Mouse (Mus musculus): Measurements from ENCODE around the gene Gab1.

The Gab1 gene

GRCm38 (mm10) chr8:80810442-80810841, 69.9 kb downstream of the Gab1 start:
- no peak for DNase-seq (ENCODE audit: low read depth)

GRCm38 (mm10) chr8:80807807-80808505, 72.4 kb downstream of the Gab1 start:
- no peak for DNase-seq (ENCODE audit: low read depth)

DNA sequence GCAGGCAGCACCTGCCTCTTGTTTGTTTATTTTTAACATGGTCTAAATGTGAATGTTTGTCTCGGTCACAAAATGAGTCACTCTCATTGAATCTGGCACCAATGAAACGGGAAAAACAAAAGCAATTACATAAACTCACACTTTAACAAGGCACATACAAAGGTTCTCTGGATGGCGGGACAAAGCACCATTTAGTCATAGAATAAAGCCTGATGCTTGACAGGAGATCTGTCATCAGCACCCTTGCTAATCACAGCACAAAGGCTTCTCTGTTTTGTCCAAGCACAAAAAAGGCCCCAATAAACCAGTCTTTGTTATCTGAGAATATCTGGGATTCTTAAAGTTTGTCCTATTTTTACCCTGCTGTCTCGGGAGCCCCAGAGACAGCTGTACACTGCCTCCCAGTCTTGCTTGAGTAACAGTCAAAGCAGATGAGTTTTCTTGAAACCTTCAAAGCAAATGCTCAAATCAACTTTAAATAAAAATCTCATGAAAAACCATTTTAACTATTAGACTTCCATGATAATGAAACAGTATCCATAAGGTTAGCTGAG, 76.2 kb downstream of the Gab1 start:
- no peak for DNase-seq (ENCODE audit: low read depth)

DNA sequence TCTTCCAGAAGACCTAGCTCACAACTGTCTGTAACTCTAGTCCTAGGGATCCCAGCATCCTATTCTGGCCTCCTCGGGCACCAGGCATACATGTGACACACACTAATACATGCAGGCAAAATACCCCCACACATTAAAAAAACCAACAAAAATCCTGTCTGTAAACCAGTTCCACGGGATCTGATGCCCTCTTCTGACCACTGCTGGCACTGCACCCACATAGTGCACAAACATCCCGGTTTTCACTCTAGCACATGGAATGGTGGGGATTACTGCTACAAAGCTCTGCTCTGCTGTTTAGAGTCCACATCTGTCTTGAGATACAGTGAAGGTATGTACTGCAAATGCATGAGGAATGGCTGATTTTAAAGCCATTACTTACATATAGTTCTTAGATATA, 81.5 kb downstream of the Gab1 start:
- no peak for DNase-seq (ENCODE audit: low read depth)

DNA sequence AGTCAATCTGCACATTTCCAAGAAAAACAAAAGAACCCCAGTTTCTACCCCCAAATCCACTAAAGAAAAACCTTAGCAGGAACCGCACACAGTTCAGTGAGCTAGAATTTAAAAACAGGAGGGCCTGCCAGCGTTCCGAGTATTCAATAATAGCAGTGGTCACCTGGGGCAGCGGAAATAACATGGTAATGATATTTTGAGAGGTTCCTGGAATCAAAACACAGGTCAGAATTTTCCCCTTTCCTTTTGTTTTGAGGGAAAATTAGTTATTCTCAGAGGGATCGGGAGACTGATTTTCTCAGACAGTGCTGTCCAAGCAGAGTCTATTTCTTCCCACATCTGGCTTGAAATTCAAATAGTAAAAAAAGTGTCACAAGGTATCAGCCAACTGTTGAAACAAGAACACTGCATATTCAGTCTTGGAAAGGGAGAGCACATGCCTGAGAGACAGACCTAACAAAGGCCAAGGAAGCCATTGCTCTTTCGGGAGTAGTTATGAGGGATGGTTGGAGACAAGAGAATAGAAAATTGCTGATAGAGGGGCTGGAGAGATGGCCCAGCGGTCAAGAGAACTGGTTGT, 82.0 kb downstream of the Gab1 start:
- no peak for DNase-seq (ENCODE audit: low read depth)

- no peak for DNase-seq (ENCODE audit: low read depth)
Measured at GRCm38 (mm10) chr8:80796070-80796469, 84.2 kb downstream of the Gab1 start.

- DNase-seq (ENCODE audit: low read depth): no peak
Measured at GRCm38 (mm10) chr8:80794585-80795509, 85.5 kb downstream of the Gab1 start.

DNA sequence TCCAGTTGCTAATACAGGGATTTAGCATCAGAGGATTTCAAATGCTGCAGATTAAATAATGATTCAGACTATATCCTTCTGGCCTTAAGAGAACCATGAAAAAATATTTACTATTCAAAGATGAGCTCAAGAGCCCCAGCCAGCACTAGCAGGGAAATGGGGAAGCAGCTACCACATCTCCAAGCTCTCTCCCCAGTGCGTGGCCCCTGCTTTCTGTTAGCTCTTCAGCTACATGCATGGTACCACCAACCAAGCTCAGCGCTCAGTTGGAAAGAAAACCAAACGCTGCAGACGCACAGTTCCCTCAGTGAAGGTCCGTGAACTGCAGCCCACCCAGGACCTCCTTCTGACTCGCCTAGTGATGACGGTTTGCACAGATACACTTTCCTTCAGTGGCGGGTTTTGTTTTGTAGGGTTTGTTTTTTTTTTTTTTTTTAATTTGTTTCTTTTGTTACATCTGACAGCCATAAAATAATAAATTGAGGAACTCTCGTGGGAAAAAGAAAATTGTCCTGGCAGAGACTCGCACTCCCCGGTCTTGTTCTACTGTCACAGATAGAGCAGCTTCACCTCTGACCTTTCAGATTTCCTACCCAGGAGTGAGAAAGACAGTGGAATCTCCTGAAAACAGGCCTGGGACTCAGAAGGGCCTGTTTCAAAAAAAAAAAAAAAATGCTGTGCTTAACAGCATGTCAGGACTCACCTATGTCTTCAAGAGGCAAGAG, 86.4 kb downstream of the Gab1 start:
- DNase-seq (ENCODE audit: low read depth): no peak

DNA sequence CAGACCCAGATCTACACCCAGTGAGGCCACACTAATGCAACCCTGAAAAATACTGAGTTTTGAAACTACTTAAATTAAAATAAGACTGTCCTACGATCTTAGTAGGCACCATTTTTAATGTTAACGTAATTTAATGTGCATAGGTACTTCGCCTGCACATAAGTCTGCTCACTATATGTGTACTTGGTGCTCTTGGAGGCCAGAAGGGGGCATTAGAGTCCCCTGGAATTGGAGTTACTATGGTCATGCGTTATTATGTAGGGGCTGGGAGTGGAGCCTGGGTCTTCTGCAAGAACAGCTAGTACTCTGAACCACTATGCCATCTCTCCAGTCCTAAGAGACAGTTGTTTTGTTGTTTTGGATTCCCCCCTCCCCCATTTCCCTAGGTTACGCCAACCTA, 88.1 kb downstream of the Gab1 start:
- no peak for DNase-seq (ENCODE audit: low read depth)

DNA sequence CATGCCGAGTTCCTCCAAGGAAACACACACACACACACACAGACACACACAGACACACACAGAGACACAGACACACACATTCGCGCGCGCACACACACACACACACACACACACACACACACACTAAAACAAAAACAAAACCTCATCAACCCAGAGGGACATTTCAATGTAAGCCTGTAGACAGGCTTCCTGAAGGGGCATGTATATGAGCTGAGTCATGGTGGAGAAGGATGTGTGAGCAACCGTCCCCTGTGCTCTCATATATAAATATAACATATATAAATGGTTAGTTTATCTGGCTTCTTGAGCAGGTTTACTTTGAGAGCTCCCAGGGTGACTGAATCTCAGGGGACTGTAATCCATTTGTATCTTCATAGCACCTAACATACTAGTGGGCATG, 91.0 kb downstream of the Gab1 start:
- no peak for DNase-seq (ENCODE audit: low read depth)

- no peak for DNase-seq (ENCODE audit: low read depth)
Measured at GRCm38 (mm10) chr8:80784559-80784958, 95.8 kb downstream of the Gab1 start.

- no peak for DNase-seq (ENCODE audit: low read depth)
Measured at GRCm38 (mm10) chr8:80783271-80783670, 97.0 kb downstream of the Gab1 start.

GRCm38 (mm10) chr8:80781338-80781737, 99.0 kb downstream of the Gab1 start:
- DNase-seq (ENCODE audit: low read depth): no peak

DNA sequence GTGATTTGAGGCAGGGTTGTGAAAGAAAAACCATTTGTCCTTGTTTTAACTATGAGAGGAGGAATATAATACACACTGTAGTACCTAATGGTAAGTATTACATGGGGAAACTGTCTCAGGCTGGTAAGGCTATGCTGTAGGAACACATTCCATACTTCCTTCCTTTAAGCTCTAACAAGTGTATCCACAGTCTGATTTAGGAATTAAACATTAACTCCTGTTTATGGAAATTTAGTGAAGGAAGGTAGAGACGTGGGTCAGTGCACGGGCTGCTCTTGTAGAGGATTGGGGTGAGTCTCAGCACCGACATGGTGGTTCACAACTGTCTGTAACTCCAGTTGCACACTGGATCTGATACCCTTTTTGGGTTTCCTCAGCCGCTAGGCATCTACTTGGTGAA, 100.0 kb downstream of the Gab1 start:
- DNase-seq (ENCODE audit: low read depth): no peak

DNA sequence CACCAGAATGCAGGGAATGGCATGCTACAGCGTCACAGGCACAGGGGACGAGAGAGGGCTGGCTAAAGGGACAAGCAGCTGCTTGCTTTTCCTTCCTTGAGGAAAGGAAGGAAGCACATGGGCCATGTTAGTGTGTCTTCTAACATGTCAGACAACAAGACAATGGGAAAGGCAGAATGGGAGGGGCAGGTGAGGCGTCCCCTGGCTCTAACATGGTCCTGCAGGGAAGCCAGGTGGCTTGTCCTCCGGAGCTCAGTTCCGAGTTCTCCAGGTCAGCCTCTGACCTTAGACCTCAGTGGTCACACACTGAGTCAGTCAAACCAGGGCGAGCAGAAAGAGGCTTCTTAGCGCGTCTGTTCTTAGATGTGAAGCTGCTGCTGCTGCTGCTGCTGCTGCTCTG, 103.9 kb downstream of the Gab1 start:
- no peak for DNase-seq (ENCODE audit: low read depth)

DNA sequence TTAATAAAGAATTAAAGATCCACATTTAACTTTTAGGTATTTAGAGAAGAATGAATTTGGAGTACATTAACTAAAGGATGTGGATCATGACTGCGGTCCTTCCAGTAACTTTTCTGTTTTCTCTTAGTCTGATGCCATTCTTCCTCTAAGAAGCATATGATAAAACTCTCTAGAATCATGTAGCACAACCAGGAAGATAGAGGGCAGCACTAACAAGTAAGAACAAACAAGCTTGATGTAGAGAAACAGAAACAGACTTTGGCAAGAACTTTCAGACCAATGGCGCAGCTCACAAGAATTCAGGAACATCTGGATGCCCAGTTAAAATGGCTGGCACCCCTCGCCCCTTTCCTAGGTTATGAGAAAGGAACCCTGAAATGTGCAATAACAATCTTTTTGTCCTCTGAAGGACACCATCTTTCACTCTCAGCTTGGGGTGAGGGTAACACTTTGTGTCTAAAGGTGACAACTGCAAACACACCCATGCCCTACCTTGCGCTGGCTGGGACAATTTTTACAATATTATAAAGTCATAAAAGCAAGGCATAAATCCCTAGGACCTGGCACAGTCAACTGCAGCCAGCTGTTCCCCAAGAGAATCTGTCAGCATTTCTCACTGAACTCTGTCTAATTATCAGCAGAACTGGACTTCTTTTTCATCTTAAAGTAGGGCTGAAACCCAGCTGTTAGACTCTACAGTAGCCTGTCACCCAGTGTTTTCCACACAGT, 107.4 kb downstream of the Gab1 start:
- no peak for DNase-seq (ENCODE audit: low read depth)

- DNase-seq (ENCODE audit: low read depth): no peak
Measured at GRCm38 (mm10) chr8:80768451-80768850, 111.9 kb downstream of the Gab1 start.

DNA sequence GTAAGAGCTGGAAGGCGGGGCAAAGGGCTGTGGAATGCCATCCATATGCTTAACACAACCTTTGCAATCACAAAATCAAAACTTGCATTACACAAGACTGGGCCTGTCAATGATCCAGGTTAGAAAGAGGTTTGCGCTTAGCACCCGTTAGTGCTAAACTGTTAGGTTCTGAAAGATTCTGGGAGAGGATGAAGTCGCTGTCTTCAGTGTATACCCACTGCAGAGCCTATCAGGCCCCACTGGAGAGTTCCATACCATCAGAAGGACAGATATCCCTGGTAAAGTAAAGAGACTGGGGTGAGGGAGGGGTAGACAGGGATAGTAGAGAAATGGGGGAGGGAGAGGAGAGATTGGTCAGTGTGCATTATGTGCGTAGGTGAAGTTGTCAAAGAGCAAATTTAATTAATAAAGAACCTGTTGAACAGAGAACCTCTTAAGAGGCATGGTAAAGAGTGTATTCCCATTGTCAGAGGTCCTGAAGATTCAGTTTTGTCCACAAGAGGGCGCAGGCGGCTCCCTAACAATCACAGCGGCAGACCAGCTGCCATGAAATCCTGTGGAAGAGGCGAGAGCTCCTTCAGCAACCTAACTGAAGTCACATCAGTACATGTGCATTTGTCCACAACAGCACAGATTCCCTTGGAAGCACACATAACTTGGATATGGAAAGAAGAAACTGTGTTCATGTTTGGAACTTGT, 127.2 kb downstream of the Gab1 start:
- peak; percentile 65 for DNase-seq (ENCODE audit: low read depth)

DNA sequence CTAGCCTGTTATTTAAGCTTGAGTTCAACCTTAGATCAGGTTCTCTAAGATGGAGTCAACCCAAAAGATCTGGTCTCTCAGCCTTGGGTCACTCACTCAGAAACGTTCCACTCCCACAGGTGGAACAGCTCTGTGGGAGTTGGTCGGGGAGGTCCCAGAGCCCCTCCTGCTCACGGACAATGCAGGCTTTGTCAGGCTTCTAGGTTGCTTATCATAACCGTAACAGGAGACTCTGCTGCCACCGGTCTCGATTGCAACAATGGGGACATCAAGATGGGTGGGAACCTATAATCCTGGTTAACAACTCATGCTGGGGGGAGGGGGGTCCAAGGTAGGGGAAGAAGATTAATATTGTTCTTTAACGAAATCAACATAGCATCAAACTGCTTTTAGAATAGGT, 127.9 kb downstream of the Gab1 start:
- DNase-seq (ENCODE audit: low read depth): no peak

- no peak for DNase-seq (ENCODE audit: low read depth)
Measured at GRCm38 (mm10) chr8:80749091-80749490, 131.2 kb downstream of the Gab1 start.

DNA sequence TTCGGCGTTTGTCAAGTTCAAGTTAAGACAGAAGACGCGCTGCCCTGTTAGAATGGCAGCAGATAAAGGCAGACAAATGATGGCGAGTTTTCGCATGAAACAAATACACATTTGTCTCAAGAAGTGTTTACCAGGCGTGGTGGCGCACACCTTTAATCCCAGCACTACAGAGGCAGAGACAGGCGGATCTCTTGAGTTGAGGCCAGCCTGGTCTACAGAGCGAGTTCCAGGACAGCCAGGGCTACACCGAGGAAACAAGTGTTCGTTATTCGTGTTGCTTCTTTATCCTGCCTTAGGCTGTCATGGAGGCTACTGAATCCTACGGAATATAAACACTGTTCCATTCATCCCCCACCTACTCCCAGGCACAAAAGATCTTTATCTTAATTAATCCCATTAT, 140.4 kb downstream of the Gab1 start:
- DNase-seq (ENCODE audit: low read depth): no peak
